Comparison of ENCODE assay signal across 10 mouse cellular contexts in genomic region chr17:44654503-44654902, GRCm38 (mm10).
DNase-seq lines count a peak whose midpoint lies in the region; ATAC-seq and TF ChIP-seq lines count a peak whose summit lies in the region.
"Had no signal": no experiment of that assay in that cellular context is flagged by ENCODE, and none has a peak within 500 bp of the region (broad histone marks: within the 10 kb centered on the region; RNA-seq: fewer than 3 reads in every experiment).

No protein-coding gene starts in this region.

- intact Hi-C loops in heart, postnatal 14 days (cut with DNase I) = no loop called here

- H3K4me3 ChIP-seq in heart, embryonic 16.5 days (ENCODE audit: low read length) = no peak overlapping the region
- no peak overlapping the region for H3K4me3 ChIP-seq in thymus, adult 2 months (ENCODE audit: control insufficient read depth, insufficient read depth, low read length)
- H3K4me3 ChIP-seq in midbrain, embryonic 11.5 days (ENCODE audit: low read depth, low read length) = no peak overlapping the region
- H3K4me3 ChIP-seq: embryonic facial prominence, embryonic 10.5 days; heart, embryonic 13.5 days had no signal

- ATAC-seq in heart, embryonic 16.5 days (replicated peaks; ENCODE audit: extremely low read depth, insufficient read depth, low FRiP score) = 0 out of 2 replicates have a peak, but pooled peaks have one; percentile 18
- ATAC-seq in midbrain, embryonic 11.5 days (ENCODE audit: low FRiP score) = no peak

- H3K27ac ChIP-seq in heart, embryonic 16.5 days (ENCODE audit: low read length) = no peak overlapping the region
- H3K27ac ChIP-seq in thymus, adult 2 months (ENCODE audit: control insufficient read depth, insufficient read depth, low read length) = peak overlapping the region; percentile 44
- H3K27ac ChIP-seq in midbrain, embryonic 11.5 days (ENCODE audit: low read depth, low read length) = no peak overlapping the region
- H3K27ac ChIP-seq: embryonic facial prominence, embryonic 10.5 days; heart, embryonic 13.5 days had no signal

- H3K9ac ChIP-seq in heart, embryonic 16.5 days (ENCODE audit: low read length) = no peak overlapping the region
- H3K9ac ChIP-seq in midbrain, embryonic 11.5 days (ENCODE audit: low read length) = no peak overlapping the region
- H3K9ac ChIP-seq: heart, embryonic 13.5 days had no signal

- H3K4me2 ChIP-seq in heart, embryonic 16.5 days (ENCODE audit: low read depth, low read length) = no peak overlapping the region
- H3K4me2 ChIP-seq in midbrain, embryonic 11.5 days = no peak overlapping the region
- H3K4me2 ChIP-seq: heart, embryonic 13.5 days had no signal

- no peak for TF ChIP-seq POLR2A in thymus, adult 2 months (IDR thresholded peaks at IDR 0.05; ENCODE audit: control insufficient read depth, extremely low read depth, insufficient read depth, low read length, poor library complexity)

- DNase-seq in heart, postnatal 14 days = no peak
- peak; percentile 56 for DNase-seq in adrenal gland, postnatal 14 days
- peak; percentile 11 for DNase-seq in lung, postnatal 14 days
- DNase-seq in thymus, adult 2 months = peak; percentile 78
- DNase-seq in midbrain, embryonic 11.5 days (ENCODE audit: low spot score, missing footprints) = no peak
- DNase-seq in frontal cortex, postnatal 14 days (ENCODE audit: low spot score in 2 of 2) = no peak
- no peak for DNase-seq in neural tube, embryonic 10.5 days (ENCODE audit: extremely low spot score, low spot score)

- H3K27me3 ChIP-seq in heart, embryonic 16.5 days (ENCODE audit: control insufficient read depth, insufficient read depth, low read length) = peaks cover 2% of the 10 kb centered on the region; the same call in 1 of the 2 replicates
- no peaks in the 10 kb centered on the region for H3K27me3 ChIP-seq in thymus, adult 2 months (ENCODE audit: control insufficient read depth, insufficient read depth, low read length)
- H3K27me3 ChIP-seq in midbrain, embryonic 11.5 days (ENCODE audit: control insufficient read depth, insufficient read depth, low read length) = no peaks in the 10 kb centered on the region; the same call in 1 of the 2 replicates
- H3K27me3 ChIP-seq: heart, embryonic 13.5 days had no signal

- H3K9me3 ChIP-seq in heart, embryonic 16.5 days (replicated peaks; ENCODE audit: control insufficient read depth, low read length) = no peaks in the 10 kb centered on the region
- no peaks in the 10 kb centered on the region for H3K9me3 ChIP-seq in midbrain, embryonic 11.5 days (ENCODE audit: control insufficient read depth, low read length)
- H3K9me3 ChIP-seq: embryonic facial prominence, embryonic 10.5 days; heart, embryonic 13.5 days had no signal

- no peak for TF ChIP-seq CTCF in thymus, adult 2 months (IDR thresholded peaks at IDR 0.05; ENCODE audit: borderline replicate concordance, control insufficient read depth, extremely low read depth, insufficient read depth, low read length, poor library complexity)

- H3K36me3 ChIP-seq in heart, embryonic 16.5 days (ENCODE audit: control insufficient read depth, insufficient read depth) = no peaks in the 10 kb centered on the region
- no peaks in the 10 kb centered on the region for H3K36me3 ChIP-seq in thymus, adult 2 months (ENCODE audit: control insufficient read depth, insufficient read depth, low read length)
- H3K36me3 ChIP-seq in midbrain, embryonic 11.5 days (ENCODE audit: control insufficient read depth, insufficient read depth, low read length) = no peaks in the 10 kb centered on the region
- H3K36me3 ChIP-seq: embryonic facial prominence, embryonic 10.5 days; heart, embryonic 13.5 days had no signal

- H3K4me1 ChIP-seq in heart, embryonic 16.5 days (ENCODE audit: control insufficient read depth, insufficient read depth, low read length) = no peaks in the 10 kb centered on the region
- peaks cover 19% of the 10 kb centered on the region for H3K4me1 ChIP-seq in thymus, adult 2 months (replicated peaks; ENCODE audit: control insufficient read depth, insufficient read depth, low read length)
- H3K4me1 ChIP-seq in midbrain, embryonic 11.5 days (ENCODE audit: control insufficient read depth, insufficient read depth, low read length) = no peaks in the 10 kb centered on the region
- H3K4me1 ChIP-seq: heart, embryonic 13.5 days had no signal

- WGBS in heart, embryonic 16.5 days = 73% methylated on average over 4 of the region's 4 CpGs
- WGBS in thymus, adult 2 months = 9% methylated on average over 4 of the region's 4 CpGs
- WGBS in midbrain, embryonic 11.5 days = 87% methylated on average over 4 of the region's 4 CpGs

Comparison
In these comparisons a context has a peak if more than half of its experiments do, and no peak if none do; other contexts are left out.
1. DNase-seq: peak in adrenal gland, postnatal 14 days (single experiment), lung, postnatal 14 days (single experiment) and thymus, adult 2 months (single experiment); none in heart, postnatal 14 days (0 of 2), midbrain, embryonic 11.5 days (single experiment), frontal cortex, postnatal 14 days (0 of 2) and neural tube, embryonic 10.5 days (single experiment).